Mouse (Mus musculus) myocyte (in vitro differentiated cells): ENCODE results near the gene Nub1. TPM values are rescaled to one million over a fixed set of nuclear protein-coding genes. Genes with fewer than 3 reads are reported as not detected.

Experiments
- H3K27me3 ChIP-seq: one replicate; pipeline ENCODE4 v1.6.1; 2011; ENCODE audit not compliant: control insufficient read depth, insufficient read depth, insufficient read length
- H3K36me3 ChIP-seq: one replicate; pipeline ENCODE4 v1.6.1; 2011; ENCODE audit not compliant: control insufficient read depth, insufficient read depth
- H3K4me2 ChIP-seq: one replicate; pipeline ENCODE4 v1.6.1; 2011; ENCODE audit warnings: low read depth, control low read depth
- H3K4me3 ChIP-seq: one replicate; pipeline ENCODE4 v1.5.1; 2011; ENCODE audit warnings: mild to moderate bottlenecking, control low read depth, moderate library complexity
- H3K79me2 ChIP-seq: one replicate; pipeline ENCODE4 v1.6.1; 2011; ENCODE audit not compliant: control insufficient read depth, insufficient read depth
- H3ac ChIP-seq: one replicate; pipeline ENCODE4 v1.6.1; 2011; ENCODE audit not compliant: control insufficient read depth, insufficient read length
- CEBPB ChIP-seq: IDR thresholded peaks from 2 replicates; pipeline ENCODE4 v1.6.1; 2011; ENCODE audit warnings: mild to moderate bottlenecking, moderate library complexity; ENCODE audit not compliant: poor library complexity, insufficient read depth, severe bottlenecking
- E2F4 ChIP-seq: IDR thresholded peaks from one replicate; pipeline ENCODE4 v1.6.1; 2011; ENCODE audit warnings: mild to moderate bottlenecking, control low read depth, moderate library complexity; ENCODE audit not compliant: insufficient read depth
- MAX ChIP-seq: IDR thresholded peaks from one replicate; pipeline ENCODE4 v1.6.1; 2011; ENCODE audit warnings: low read depth, mild to moderate bottlenecking, control low read depth
- MYOD1 ChIP-seq, 3 experiments: IDR thresholded peaks; one replicate each; pipeline ENCODE4 v1.6.1; 2011; ENCODE audit warnings: control low read depth in 2 of 3, low read depth in 2 of 3, mild to moderate bottlenecking in 2 of 3, moderate library complexity in 1 of 3; ENCODE audit not compliant: insufficient read length in 2 of 3, control insufficient read depth in 1 of 3
- MYOG ChIP-seq, 3 experiments: IDR thresholded peaks; one replicate each; pipeline ENCODE4 v1.6.1; 2011; ENCODE audit warnings: control low read depth in 2 of 3, low read depth in 2 of 3, mild to moderate bottlenecking in 2 of 3; ENCODE audit not compliant: insufficient read length in 2 of 3, control insufficient read depth in 1 of 3, insufficient read depth in 1 of 3
- POLR2A ChIP-seq: IDR thresholded peaks from one replicate; pipeline ENCODE4 v1.6.1; 2011; ENCODE audit warnings: low read depth, mild to moderate bottlenecking, control low read depth, moderate library complexity; ENCODE audit not compliant: insufficient read length
- POLR2AphosphoS2 ChIP-seq: IDR thresholded peaks from one replicate; pipeline ENCODE4 v1.6.1; 2011; ENCODE audit warnings: low read depth, control low read depth; ENCODE audit not compliant: insufficient read length
- REST ChIP-seq: IDR thresholded peaks from one replicate; pipeline ENCODE4 v1.6.1; 2011; ENCODE audit warnings: mild to moderate bottlenecking, control low read depth, moderate library complexity; ENCODE audit not compliant: insufficient read depth, insufficient read length
- SRF ChIP-seq: IDR thresholded peaks from one replicate; pipeline ENCODE4 v1.6.1; 2011; ENCODE audit warnings: low read depth; ENCODE audit not compliant: control insufficient read depth, insufficient read length
- TCF12 ChIP-seq: IDR thresholded peaks from one replicate; pipeline ENCODE4 v1.6.1; 2011; ENCODE audit warnings: mild to moderate bottlenecking, control low read depth; ENCODE audit not compliant: poor library complexity, insufficient read depth, severe bottlenecking
- TCF3 ChIP-seq: IDR thresholded peaks from one replicate; pipeline ENCODE4 v1.6.1; 2011; ENCODE audit warnings: low read depth, control low read depth; ENCODE audit not compliant: insufficient read length
- USF1 ChIP-seq: IDR thresholded peaks from one replicate; pipeline ENCODE4 v1.6.1; 2011; ENCODE audit warnings: low read depth, mild to moderate bottlenecking, control low read depth, moderate library complexity
- polyA plus RNA-seq: library from polyadenylated mRNA; unstranded; fragments of >200 nt; fragmentation: generic; extraction: Trizol; gene quantifications from one replicate; pipeline ENCODE4 v1.2.1, GENCODE M21; 2012; ENCODE audit warnings: missing spikeins

The Nub1 gene
- polyA plus RNA-seq, 1 experiment: 28.5 TPM

DNA sequence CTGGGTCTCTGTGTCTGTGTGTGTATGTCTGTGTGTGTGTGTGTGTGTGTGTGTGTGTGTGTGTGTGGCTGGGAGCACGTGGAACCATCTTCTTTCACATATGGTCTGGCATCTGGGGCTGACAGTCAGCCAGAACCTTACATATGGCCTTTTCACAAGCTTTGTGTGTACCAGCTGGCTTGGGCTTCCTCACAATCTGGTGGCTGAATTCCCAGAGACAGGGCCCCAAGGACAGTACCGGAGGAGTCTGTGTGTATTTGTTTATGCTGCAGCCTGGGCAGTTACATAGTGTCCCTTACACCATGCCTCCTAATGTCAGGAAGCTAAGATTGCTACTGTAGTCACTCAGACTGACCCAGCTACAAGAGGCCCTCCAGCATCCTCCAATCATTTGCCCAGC is 28.2 kb upstream of the Nub1 start:
- TF ChIP-seq MAX (no peak), TCF3 (no peak), MYOD1 (IDR thresholded peaks at IDR 0.05; ENCODE audit: control insufficient read depth in 1 of 3, insufficient read length in 2 of 3, low read depth in 2 of 3) (no peak), POLR2AphosphoS2 (no peak), E2F4 (no peak), POLR2A (no peak)
- no peak overlapping the region for H3K4me3 ChIP-seq
- H3K36me3 ChIP-seq: no peaks in the 10 kb centered on the region
- H3K79me2 ChIP-seq: no peaks in the 10 kb centered on the region
- H3K4me2 ChIP-seq: no peak overlapping the region
- H3ac ChIP-seq: no peak overlapping the region
- H3K27me3 ChIP-seq: peaks cover 5% of the 10 kb centered on the region

DNA sequence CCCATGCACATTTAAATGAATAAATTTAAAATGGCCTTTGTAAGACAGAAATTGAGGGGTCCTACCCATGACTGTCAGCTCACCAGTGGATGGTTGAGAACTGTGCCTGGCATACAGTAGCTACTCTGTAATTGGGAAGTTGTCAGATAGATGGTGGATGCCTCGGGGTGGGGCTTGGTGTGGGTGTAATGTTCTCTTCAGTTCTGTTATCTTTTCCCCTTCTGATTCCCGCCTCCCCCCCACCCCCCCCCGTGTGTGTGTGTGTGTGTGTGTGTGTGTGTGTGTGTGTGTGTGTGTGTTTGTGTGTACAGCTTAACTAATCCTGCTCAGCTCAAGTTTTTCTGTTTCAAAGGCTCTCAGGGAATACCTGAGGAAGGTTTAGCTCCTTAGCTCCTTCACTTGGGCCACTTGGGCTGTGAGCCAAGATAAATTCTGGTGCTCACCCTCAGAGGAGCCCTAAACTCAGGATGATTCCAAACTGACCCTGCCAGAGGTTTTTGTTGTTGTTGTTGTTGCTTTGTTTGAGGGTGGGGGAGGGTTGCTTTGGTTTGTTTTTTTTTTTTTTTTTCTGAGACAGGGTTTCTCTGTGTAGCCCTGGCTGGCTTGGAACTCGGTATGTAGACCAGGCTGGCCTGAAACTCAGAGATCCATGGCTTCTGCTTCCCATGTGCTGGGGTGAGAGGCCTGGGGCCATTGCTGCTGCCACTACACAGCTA is 25.5 kb upstream of the Nub1 start:
- H3K4me2 ChIP-seq: no peak overlapping the region
- H3K27me3 ChIP-seq: no peaks in the 10 kb centered on the region
- H3K36me3 ChIP-seq: no peaks in the 10 kb centered on the region
- TF ChIP-seq TCF3 (no peak), CEBPB (no peak), TCF12 (no peak), POLR2AphosphoS2 (no peak), POLR2A (no peak), MYOD1 (IDR thresholded peaks at IDR 0.05; ENCODE audit: control insufficient read depth in 1 of 3, insufficient read length in 2 of 3, low read depth in 2 of 3) (no peak)
- no peaks in the 10 kb centered on the region for H3K79me2 ChIP-seq
- no peak overlapping the region for H3ac ChIP-seq
- no peak overlapping the region for H3K4me3 ChIP-seq

DNA sequence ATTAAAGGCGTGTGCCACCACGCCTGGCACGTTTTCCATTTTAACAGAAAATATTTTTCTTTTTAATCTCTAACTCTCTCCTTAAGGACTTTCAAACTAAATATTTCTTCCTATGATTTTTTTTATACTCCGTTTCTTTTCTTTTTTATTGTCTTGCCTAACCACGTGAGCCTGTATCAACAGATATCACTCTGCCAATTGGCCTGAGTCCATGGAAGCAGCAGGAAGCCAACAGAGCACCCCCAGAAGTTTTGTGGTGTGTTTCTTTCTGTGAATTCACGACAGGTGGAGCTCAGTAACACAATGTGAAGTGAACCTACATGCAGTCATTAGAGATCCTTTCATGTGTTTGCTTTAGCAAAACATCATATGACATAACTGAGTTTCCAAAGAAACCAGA is 23.9 kb upstream of the Nub1 start:
- H3K27me3 ChIP-seq: no peaks in the 10 kb centered on the region
- no peak overlapping the region for H3K4me3 ChIP-seq
- TF ChIP-seq MYOD1 (IDR thresholded peaks at IDR 0.05; ENCODE audit: control insufficient read depth in 1 of 3, insufficient read length in 2 of 3, low read depth in 2 of 3) (no peak), SRF (no peak), REST (no peak), CEBPB (no peak), TCF3 (no peak), MYOG (IDR thresholded peaks at IDR 0.05; ENCODE audit: control insufficient read depth in 1 of 3, insufficient read depth in 1 of 3, insufficient read length in 2 of 3, low read depth in 2 of 3) (no peak), MAX (no peak), POLR2A (no peak), USF1 (no peak), POLR2AphosphoS2 (no peak)
- no peak overlapping the region for H3ac ChIP-seq
- no peak overlapping the region for H3K4me2 ChIP-seq
- H3K79me2 ChIP-seq: no peaks in the 10 kb centered on the region
- no peaks in the 10 kb centered on the region for H3K36me3 ChIP-seq

DNA sequence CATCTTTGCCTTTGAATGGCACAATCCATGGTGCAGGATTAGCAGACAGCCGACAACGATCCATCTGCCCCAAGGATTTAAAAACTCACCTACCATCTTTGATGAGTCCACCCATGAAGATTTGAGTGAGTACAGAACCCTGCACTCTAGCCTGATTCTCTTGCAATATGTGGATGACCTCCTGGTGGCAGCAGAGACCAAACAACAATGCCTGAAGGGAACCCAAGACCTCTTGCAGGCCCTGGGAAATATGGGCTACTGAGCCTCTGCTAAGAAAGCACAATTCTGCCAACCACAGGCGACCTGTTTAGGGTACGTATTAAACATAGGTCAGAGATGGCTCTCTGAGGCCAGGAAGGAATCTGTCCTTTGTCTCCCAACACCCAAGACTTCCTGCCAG is 11.1 kb upstream of the Nub1 start:
- no peaks in the 10 kb centered on the region for H3K36me3 ChIP-seq
- TF ChIP-seq USF1 (no peak), TCF12 (no peak), SRF (no peak), E2F4 (no peak), TCF3 (no peak), CEBPB (no peak), MAX (no peak), MYOD1 (IDR thresholded peaks at IDR 0.05; ENCODE audit: control insufficient read depth in 1 of 3, insufficient read length in 2 of 3, low read depth in 2 of 3) (no peak), REST (no peak), POLR2A (no peak), MYOG (IDR thresholded peaks at IDR 0.05; ENCODE audit: control insufficient read depth in 1 of 3, insufficient read depth in 1 of 3, insufficient read length in 2 of 3, low read depth in 2 of 3) (no peak), POLR2AphosphoS2 (no peak)

DNA sequence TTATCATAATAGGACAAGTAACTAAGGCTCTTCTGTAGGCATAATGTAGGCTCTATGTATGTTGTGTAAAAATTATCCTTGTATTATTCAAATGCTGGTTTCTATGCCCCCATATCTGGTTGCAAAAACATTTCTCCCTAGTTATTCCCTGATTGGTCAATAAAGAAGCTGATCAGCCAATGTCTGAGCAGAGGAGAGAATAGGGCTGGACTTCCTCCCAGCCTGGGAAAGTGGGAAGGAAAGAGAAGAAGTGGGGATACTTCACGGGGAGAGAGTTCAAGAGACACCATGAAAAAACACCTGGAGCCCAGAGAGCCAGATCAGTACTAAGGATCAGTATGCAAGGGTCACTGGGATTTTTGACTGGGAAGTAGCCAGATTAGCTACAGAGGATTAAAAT is 3.9 kb upstream of the Nub1 start:
- Histone ChIP-seq H3ac (no peak overlapping the region), H3K27me3 (no peaks in the 10 kb centered on the region), H3K4me3 (no peak overlapping the region), H3K4me2 (no peak overlapping the region), H3K79me2 (peaks cover 2% of the 10 kb centered on the region), H3K36me3 (no peaks in the 10 kb centered on the region)
- no peak for TF ChIP-seq MYOD1 (IDR thresholded peaks at IDR 0.05; ENCODE audit: control insufficient read depth in 1 of 3, insufficient read length in 2 of 3, low read depth in 2 of 3)
- TF ChIP-seq REST: no peak
- TF ChIP-seq CEBPB: no peak
- no peak for TF ChIP-seq MAX
- TF ChIP-seq TCF3: no peak
- no peak for TF ChIP-seq MYOG (IDR thresholded peaks at IDR 0.05; ENCODE audit: control insufficient read depth in 1 of 3, insufficient read depth in 1 of 3, insufficient read length in 2 of 3, low read depth in 2 of 3)
- TF ChIP-seq E2F4: no peak
- TF ChIP-seq POLR2AphosphoS2: no peak
- TF ChIP-seq USF1: no peak
- no peak for TF ChIP-seq SRF
- no peak for TF ChIP-seq POLR2A
- TF ChIP-seq TCF12: no peak

More for the DNA sequence above, 11.1 kb upstream of the Nub1 start:
- H3K79me2 ChIP-seq: no peaks in the 10 kb centered on the region
- no peak overlapping the region for H3ac ChIP-seq
- H3K4me3 ChIP-seq: no peak overlapping the region
- H3K4me2 ChIP-seq: no peak overlapping the region
- no peaks in the 10 kb centered on the region for H3K27me3 ChIP-seq
